Mouse (Mus musculus) cerebral cortex, adult 2 months (tissue): Measurements from ENCODE around the gene Nol7.

Experiments used
- WGBS: fragments of 180-500 bp; shearing (Covaris S2); methylation state at CpG from one replicate; pipeline ENCODE4 v1.1.7; 2018; 5-methylcytosine and 5-hydroxymethylcytosine counted together

The Nol7 gene

DNA sequence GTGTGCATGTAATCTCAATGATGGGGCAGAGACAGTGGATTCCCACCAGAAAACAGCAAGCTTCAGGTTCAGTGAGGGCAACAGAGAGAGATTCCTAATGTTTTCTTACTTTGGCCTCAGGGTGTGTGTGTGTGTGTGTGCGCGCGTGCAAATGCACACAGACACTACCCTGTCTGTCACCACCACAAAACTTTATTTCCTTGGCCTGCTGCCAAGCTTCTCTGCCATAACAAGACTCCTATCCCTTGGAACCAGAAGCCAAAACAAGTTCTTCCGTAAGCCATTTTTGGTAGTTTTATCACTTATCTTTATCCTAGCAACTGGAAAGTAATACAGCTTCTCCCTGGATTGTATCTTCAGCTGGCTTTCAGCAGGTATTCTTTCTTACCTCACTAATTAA is 30.2 kb downstream of the Nol7 start:
- WGBS, result 83% methylated on average over 4 of the region's 4 CpGs

- 50% methylated on average over 2 of the region's 2 CpGs for WGBS
Measured at GRCm38 (mm10) chr13:43433395-43433794, 35.2 kb downstream of the Nol7 start.

- 89% methylated on average over 1 of the region's 1 CpGs for WGBS
Measured at GRCm38 (mm10) chr13:43440376-43440775, 42.2 kb downstream of the Nol7 start.

DNA sequence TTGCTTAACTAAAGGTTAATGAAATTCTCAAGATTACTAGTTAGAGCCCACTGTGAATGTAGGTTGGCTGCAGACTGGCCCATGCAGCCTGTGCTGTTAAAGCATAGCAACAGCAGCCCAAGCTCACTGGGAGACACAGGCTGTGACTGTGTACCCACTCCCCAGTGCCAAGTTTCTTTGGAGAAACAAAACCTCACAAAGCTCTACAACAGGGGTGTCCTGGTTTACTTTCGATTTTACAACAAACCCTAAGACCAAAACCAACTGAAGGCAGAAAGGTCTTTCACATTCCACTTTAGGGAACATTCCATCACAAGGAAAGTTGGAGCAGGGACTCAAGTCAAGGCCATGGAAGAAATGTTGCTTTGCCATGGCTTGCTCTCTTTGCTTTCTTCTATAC is 44.4 kb downstream of the Nol7 start:
- 63% methylated on average over 1 of the region's 1 CpGs for WGBS

DNA sequence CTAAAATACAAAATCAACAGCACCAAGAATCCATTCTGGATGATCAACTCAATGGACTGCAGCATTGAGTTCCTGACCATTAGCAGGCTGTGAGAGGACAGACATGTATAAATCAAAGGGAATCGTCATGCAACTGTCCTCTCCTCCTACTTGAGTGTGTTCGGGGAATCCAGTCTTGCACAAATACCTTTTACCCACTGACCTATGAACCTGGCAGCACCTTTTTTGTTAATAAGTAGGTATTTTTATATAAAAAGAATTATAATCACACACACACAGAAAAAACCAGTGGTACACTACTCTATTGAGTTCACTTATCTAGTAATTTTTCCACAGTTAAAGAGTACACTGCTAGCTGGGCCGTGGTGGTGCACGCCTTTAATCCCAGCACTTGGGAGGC is 45.5 kb downstream of the Nol7 start:
- WGBS, result 94% methylated on average over 4 of the region's 4 CpGs

DNA sequence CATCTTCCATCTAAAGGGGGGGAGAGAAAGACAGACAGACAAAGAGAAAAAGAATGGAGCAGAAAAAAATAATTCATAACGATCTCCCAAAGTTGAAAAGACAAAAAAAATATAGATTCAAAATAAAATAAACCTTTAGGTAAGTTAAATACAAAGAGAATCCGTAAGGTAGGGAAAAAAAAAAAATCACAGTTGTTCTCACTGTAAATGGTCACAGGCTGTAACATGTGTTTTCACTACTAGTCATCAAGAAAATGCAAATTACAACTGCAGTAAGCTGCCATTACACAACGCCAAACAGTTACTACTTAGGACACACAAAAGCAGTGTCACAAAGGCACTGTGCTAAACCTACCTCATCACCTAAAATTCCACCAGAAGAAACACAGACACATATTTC is 46.5 kb downstream of the Nol7 start:
- WGBS, result 61% methylated on average over 3 of the region's 3 CpGs

DNA sequence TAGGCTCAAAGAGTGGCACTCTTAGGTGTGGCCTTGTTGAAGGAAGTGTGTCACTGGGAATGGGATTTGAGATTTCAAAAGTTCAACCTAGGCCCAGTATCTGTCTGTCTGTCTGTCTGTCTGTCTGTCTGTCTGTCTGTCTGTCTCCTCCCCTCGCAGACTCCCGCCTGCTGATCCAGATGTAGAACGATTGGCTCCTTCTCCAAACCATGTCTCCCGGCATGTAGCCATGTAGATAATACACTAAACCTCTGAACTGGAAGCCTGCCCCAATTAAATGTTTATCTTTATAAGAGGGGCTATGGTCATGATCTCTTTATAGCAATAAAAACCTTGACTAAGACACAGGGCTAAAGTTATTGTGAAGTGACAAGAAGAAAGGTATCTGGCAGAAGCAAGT is 47.6 kb downstream of the Nol7 start:
- 89% methylated on average over 4 of the region's 4 CpGs for WGBS

DNA sequence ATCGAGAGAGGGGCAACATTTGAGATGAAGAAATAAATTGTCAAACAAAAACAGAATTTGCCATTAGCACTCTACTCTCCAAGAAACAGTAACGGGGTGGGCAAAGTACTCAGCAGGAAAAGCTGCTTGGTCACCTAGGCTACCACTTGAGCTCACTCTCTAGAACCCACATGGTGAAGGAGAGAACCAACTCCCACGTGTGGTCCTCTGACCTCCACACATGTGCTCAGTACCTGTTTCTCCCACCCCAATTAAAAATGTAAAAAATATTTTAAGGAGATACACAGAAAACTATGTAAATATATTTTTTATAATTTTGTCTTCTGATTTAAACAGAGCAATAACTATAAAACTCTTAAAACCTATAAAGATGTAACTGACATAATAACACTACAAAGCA is 49.5 kb downstream of the Nol7 start:
- WGBS, result 56% methylated on average over 3 of the region's 3 CpGs

DNA sequence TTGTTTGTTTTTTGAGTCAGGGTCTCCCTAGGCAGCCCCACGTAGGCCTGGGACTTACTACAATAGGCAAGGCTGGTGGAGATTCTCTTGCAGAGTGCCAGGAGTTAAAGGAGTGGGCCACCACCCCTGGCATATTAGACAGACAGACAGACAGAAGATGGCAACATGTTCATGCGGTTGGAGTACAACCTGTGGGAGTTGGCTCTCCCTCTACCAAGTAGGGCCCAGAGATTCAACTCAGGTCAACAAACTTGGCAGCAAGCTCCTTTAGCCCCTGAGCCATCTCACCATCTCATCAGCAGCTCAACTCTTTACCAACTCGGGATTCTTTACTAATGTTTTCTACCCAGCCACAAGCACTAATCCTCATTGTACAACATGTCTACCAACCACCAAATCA is 52.5 kb downstream of the Nol7 start:
- 76% methylated on average over 3 of the region's 3 CpGs for WGBS

GRCm38 (mm10) chr13:43452177-43452576 is 54.0 kb downstream of the Nol7 start:
- 74% methylated on average over 2 of the region's 2 CpGs for WGBS

DNA sequence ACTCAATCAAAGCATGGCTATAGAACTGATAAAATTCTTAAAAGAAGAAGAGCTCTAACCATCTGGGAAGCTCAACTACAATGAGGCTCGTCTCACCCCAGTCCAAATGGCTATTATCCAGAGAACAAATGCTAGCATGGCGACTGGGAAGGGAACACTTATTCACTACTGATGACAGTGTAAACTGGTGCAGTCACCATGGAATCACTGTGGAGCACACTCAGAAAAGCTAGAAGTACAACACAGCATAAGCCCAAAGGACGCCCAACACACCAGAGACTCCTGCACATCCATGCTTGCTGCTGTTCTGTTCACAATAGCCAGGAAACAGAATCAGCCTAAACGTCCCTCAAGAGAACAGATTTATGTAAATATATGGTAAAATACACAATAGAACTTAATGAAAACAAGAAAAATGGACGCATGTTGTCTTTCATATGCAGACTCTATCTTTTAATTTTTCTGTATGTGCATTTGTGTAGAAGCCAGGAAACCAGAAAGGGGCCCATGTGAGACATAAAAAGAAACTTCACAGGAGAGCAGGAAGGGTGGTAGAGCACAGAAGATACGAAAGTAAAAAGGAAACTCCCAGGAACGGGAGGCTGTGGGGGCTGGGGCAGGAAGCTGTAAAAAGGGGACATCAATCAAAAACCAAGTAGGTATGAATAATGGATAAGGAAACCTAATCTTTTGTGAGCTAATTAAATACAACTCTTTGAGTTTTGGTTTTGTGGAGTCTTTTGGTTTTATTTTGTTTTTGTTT is 54.8 kb downstream of the Nol7 start:
- 27% methylated on average over 7 of the region's 7 CpGs for WGBS

- WGBS, result 59% methylated on average over 7 of the region's 7 CpGs
Measured at GRCm38 (mm10) chr13:43454431-43454830, 56.2 kb downstream of the Nol7 start.
